Mouse (Mus musculus) right cerebral cortex, postnatal 10 days (tissue): ENCODE results near the gene Bsn.

ENCODE experiments used
- DNase-seq, 2 experiments: peaks; one replicate each; pipeline ENCODE4 v3.0.0; 2021; ENCODE audit warnings: low spot score in 2 of 2

The Bsn gene

DNA sequence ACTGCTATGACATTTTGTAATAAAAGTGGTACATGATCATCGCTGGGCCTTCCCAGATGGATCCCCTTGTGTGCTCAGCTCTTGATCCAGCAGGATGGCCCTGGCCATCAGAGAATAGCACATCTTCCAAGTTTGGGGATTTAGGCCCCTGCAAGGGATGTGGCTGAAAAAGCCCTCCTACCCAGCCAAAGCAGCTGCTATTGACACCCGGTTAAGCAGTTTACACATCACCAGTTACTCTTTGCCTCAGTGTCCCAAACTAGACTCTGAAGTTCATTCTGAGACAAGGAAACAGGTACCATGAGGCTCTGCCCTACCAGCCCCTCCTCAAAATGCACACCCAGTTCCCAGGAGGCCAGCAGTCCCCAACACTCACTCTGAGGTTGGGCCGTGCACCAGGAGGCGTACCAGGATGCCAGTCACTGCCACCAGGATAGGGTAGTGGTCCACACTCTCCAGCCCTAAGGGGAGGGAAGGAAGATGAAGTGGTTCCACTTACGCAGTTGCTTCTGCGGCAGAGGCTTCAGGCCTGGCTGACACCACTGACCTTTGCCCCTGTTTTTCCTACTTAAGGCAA, 134.4 kb downstream of the Bsn start:
- no peak for DNase-seq

DNA sequence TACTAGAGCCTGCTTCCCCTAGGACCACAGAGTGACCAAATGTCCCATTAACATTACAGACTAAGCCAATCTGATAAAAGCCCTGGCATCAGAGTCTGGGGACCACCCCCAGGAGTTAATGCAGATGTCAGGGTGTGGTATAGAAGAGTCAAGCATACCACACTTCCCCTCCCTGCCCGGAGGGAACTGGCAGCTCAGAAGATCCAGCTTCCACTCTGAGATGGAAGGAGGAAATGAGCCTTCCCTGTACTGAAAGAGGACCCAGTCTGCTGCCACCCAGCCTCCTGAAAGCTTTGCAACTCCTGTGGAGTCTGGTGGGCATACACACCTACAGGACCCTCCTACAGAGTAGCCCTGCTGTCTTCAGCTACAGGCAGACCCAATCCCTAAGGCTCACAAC, 135.1 kb downstream of the Bsn start:
- DNase-seq: no peak

DNA sequence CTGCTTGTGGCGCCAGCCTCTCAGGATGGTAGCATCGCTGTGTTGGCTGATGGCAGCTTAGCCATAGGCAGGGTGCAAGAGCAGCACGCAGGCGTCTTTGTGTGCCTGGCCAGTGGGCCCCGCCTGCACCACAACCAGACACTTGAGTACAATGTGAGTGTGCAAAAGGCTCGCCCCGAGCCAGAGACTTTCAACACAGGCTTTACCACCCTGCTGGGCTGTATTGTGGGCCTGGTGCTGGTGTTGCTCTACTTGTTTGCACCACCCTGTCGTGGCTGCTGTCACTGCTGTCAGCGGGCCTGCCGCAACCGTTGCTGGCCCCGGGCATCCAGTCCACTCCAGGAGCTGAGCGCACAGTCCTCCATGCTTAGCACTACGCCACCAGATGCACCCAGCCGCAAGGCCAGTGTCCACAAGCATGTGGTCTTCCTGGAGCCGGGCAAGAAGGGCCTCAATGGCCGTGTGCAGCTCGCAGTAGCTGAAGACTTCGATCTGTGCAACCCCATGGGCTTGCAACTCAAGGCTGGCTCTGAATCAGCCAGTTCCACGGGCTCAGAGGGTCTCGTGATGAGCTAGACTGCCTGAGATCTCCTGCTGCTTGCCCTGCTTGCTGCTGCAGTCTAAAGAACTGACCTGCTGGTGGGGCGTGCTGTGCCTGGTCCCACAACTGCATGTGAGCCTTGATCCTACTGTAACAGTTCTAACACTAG, 135.7 kb downstream of the Bsn start:
- no peak for DNase-seq

DNA sequence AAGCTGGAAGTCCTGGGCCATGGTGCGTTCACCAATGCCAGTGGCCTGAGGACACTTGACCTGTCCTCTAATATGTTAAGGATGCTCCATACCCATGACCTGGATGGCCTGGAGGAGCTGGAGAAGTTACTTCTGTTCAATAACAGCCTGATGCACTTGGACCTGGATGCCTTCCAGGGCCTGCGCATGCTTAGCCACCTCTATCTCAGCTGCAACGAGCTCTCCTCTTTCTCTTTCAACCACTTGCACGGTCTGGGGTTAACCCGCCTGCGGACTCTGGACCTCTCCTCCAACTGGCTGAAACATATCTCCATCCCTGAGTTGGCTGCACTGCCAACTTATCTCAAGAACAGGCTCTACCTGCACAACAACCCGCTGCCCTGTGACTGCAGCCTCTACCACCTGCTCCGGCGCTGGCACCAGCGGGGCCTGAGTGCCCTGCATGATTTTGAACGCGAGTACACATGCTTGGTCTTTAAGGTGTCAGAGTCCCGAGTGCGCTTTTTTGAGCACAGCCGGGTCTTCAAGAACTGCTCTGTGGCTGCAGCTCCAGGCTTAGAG, 136.4 kb downstream of the Bsn start:
- no peak for DNase-seq

DNA sequence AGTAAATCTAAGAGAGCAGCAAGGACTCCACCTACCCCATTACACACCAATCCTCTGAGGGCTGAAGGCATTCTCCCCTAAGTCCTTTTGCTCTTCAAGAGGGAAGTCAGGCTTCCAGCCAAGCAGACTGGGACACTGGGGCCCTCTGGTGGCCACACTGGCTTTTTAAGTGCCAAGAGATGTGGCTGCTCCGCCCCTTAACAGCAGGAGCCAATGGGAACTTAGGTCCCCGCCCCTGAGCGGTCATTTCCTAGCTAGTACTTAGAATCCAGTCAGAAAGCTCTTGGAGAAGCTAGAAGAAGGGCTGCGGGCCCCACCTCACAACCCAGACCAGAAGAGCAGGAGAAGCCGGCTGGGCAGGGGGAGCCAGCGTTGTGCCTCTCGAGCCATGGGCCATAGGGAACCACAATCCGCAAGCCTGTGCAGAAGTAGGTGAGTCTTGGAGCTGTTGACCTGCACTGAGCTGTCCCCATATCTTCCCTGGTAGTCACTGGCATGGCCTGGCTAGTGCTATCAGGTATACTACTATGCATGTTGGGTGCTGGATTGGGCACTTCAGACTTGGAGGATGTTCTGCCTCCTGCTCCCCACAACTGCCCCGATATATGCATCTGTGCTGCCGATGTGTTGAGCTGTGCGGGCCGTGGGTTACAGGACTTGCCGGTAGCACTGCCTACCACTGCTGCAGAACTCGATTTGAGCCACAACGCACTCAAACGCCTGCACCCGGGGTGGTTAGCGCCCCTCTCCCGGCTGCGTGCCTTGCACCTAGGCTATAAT, 137.1 kb downstream of the Bsn start, which contains the start of gene Amigo3:
Gene Amigo3, plus strand, starts transcription at position 275 of the 780 bp plus-strand sequence.
- DNase-seq: peak; percentile 97

DNA sequence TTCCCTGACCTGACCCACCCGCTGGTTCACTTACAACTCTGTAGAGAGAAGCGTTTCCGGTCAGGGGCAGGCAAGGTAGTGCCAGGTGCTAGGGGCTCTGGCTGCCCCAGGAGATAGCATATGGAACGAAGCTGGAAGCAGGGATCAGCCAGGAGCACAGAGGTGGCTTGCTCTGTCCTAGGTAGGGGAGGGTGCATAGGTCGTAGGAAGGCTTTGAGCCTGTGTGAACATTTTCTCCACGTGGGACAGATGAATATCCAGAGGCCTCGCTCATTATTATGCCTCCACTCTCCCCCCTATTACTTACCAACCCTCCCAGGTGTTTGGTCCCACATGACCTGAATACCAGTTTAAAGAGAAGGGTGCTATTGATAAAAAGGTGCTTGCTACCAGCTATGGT, 137.8 kb downstream of the Bsn start:
- no peak for DNase-seq

DNA sequence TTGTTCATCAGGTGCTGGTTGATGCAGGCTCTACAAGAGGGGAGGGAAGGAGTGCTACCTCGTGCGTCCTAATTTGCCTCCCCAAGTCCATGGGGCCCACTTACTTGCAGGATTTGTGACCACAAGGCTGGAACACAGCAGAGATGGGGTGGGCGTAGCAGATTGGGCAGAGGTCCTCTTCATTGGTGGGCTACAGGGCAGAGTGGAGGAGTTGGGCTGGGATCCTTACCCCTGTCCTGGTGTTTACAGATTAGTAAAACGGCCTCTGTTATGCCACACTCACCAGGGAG, 138.3 kb downstream of the Bsn start:
- DNase-seq: no peak

DNA sequence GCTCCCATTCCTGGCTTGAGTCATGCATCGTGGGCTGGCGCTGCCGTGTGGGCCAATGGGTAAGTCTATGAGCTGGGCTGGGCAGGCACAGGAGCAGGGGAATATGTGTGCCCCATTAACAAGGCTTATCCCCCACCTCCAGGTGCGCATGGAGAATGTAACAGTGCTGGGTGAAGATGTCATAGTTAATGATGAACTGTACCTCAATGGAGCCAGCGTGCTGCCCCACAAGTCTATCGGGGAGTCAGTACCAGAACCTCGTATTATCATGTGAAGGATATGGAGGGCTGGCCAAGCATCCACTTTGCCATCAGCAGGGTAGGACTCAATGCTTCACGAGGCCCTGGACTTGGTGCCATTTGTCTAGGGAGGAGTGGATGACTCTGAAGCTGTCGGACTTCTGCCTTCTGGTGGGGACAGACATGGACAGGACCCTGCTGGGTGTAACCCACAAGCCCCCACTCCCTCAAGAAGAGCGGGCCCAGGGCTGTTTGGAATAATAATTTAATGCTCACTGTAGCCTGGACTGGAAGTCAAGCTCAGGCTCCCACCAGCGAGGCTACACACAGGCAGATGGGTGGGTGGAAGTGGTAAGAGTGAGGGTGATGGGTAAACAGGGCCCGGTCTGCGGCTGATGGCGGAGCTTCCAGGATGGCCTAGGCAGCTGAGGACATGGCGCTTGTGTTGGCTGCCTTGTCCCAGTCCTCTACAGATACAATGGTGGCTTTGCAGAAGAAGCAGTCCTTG, 138.8 kb downstream of the Bsn start:
- no peak for DNase-seq

DNA sequence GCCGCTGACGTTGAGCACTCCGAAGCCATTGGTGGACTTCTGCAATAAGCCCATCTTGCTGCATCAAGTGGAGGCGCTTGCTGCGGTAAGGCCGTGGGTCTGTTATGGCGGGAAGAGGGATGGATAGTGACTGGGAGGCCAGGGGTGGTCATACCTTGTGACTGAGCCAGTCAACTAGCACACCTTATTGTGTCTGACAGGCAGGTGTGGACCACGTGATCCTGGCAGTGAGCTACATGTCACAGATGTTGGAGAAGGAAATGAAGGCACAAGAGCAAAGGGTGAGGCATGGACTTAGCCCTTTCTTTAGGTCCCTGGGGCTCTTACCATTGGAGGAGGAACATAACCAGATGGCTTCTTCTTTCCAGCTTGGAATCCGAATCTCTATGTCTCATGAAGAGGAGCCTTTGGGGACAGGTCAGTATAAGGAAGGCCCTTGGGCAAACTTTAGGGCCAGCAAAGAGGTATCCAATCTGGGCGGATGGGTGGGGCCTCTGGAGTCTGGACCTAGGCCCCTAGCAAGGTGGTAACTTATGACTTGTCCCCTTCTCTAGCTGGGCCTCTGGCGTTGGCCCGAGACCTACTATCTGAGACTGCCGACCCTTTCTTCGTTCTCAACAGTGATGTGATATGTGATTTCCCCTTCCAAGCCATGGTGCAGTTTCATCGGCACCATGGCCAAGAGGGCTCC, 140.5 kb downstream of the Bsn start:
- peak in 1 of 2 experiments; percentile 32 for DNase-seq

DNA sequence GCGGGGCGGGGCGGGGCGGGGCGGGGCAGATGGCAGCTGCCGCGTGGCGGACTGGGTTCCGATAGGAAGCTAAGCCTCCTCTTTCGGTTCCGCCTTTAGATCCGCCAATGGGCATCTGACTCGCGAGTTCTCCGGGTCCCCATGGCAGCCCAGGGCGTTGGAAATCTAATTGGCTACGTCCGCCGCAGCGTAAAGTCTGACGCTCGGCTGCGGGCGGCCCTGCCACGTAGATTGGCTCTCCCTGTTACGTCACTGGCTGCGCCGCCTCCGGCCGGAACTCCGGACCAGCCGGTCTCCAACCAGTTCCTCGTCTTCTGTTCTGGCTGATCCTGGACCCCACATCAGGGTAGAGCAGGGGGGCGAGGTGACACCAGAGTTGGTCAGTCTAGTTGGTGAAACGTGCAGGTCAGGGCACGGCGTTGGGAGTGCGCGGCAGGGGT, 141.1 kb downstream of the Bsn start, which contains the start of gene Gmppb:
Gene Gmppb, plus strand, starts transcription at position 227 of the 440 bp plus-strand sequence.
- peak; percentile 98 to 99 for DNase-seq

DNA sequence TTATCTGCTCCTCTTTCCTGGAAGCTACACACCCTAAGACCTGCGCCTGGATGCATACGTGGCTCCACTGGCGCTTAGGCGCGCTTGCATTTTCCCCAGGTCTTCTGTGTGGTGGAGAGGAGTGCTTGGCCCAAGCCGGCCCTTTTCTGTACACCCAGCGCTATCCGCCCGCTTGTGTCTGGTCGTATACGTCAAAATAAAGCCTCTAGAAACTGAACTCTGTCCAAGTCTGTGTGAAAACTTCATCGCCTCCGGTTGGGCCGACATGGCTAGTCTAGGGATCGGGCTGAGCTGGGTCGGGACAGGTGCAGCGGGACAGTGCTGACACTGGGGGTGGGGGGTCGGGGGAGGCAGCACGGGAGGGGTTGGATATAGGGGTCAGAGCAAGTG, 141.6 kb downstream of the Bsn start:
- no peak for DNase-seq

DNA sequence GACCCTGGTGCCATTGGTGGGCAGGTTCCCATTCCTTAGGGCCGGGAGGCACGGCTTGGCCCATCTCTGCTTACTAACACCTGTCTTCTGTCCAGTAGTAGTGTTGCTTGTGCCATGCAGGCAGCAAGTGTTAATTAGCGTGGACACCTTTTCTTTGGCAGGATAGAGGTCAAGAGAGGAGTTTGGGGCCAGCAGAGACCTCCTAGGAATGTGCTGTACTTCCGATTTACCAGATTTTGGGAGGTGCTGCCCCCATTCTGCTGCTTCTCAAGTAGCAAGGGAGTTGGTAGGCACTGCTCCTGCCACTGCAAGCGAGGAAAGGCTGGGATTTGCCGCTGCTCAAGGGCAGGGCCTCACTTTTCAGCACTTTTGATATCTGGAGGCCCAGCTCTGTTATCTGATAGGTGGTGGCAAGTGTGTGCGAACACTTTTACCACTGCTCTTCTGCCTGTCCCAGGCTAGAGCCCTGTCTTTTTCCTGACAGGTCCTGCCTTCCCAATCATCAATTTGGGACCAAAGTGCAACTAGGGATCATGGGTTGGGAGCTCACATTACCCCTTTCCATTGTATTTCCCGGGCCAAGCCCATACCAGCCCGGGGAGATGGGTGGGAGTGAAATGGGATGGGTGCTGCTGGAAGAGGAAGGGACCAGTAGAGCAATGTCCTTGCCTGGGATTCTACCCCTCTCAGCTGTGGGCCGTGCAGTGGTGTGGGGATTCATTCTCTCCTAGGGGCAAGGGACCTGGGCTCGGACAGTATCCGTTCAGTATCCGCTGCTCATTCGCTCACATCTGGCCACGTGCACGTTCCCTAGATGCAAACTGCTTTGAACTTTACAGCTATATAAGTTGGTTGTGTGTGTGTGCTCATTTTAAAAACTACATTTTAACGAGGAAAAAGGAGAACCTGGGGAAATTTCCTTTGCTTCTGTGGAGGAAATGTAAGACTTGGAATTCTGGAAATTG, 142.3 kb downstream of the Bsn start:
- no peak for DNase-seq

DNA sequence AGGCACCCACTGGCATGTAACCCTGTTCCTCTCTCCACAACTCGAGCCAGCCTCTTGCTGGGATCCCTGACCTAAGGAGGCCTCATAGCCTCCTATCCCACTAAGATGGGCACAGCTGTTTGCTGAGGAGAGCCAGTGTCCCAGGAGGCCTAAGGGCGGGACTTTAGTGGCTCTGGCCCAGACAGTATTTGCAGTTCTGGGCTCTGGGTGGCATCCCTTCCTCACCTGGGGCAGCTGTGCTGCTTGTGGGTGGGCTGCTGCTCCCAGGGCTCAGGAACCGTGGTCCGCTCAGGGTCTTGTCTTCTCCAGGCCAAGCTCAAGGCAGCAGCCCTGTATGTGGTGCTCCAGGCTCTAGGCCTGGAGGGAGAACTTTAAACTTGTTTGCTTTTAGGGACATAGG, 143.6 kb downstream of the Bsn start:
- no peak for DNase-seq
